Mouse (Mus musculus) embryonic facial prominence, embryonic 15.5 days (tissue): Measurements from ENCODE around the gene BC030870. TPM values are rescaled to one million over a fixed set of nuclear protein-coding genes. Genes with fewer than 3 reads are reported as not detected.

Experiments
- ATAC-seq: fragments of 200-750 bp; cut with Nextera tagmentation; 2 replicates; pipeline ENCODE4 v1.8.0; 2017; ENCODE audit warnings: low read depth, moderate TSS enrichment; ENCODE audit not compliant: insufficient number of reproducible peaks, low FRiP score, low TSS enrichment
- H3K27ac ChIP-seq: fragments of 300-500 bp; sonication (generic); replicated peaks from 2 replicates; pipeline ENCODE4 v1.5.1; 2015; ENCODE audit warnings: mild to moderate bottlenecking, inconsistent platforms
- H3K27me3 ChIP-seq: fragments of 300-500 bp; sonication (generic); 2 replicates; pipeline ENCODE4 v1.6.1; 2015; ENCODE audit warnings: inconsistent platforms
- H3K36me3 ChIP-seq: fragments of 300-500 bp; sonication (generic); 2 replicates; pipeline ENCODE4 v1.6.1; 2015; ENCODE audit warnings: mild to moderate bottlenecking, inconsistent platforms
- H3K4me1 ChIP-seq: fragments of 300-500 bp; sonication (generic); 2 replicates; pipeline ENCODE4 v1.6.1; 2015; ENCODE audit warnings: inconsistent platforms
- H3K4me2 ChIP-seq: fragments of 300-500 bp; sonication (generic); replicated peaks from 2 replicates; pipeline ENCODE4 v1.6.1; 2015; ENCODE audit warnings: mild to moderate bottlenecking, inconsistent platforms
- H3K4me3 ChIP-seq: fragments of 300-500 bp; sonication (generic); replicated peaks from 2 replicates; pipeline ENCODE4 v1.5.1; 2015; ENCODE audit warnings: mild to moderate bottlenecking, inconsistent platforms
- H3K9ac ChIP-seq: fragments of 300-500 bp; sonication (generic); 2 replicates; pipeline ENCODE4 v1.6.1; 2015; ENCODE audit warnings: inconsistent platforms
- H3K9me3 ChIP-seq: fragments of 300-500 bp; sonication (generic); replicated peaks from 2 replicates; pipeline ENCODE4 v1.6.1; 2016; ENCODE audit warnings: inconsistent platforms
- WGBS: fragments of 180-500 bp; shearing (Covaris S2); methylation state at CpG from one replicate; pipeline ENCODE4 v1.1.7; 2015; 5-methylcytosine and 5-hydroxymethylcytosine counted together
- polyA plus RNA-seq: library from polyadenylated mRNA; unstranded; fragments of >200 nt; fragmentation: Nextera tagmentation; extraction: Ambion mirVana; gene quantifications from 2 replicates; pipeline ENCODE4 v1.2.1, GENCODE M21; 2015

The BC030870 gene
- polyA plus RNA-seq, 1 experiment from 2014 or later: 0.11 TPM

GRCm38 (mm10) chr8:65108936-65109335 is 20.4 kb downstream of the BC030870 start:
- H3K27ac ChIP-seq: no peak overlapping the region
- no peak for ATAC-seq
- H3K4me3 ChIP-seq: no peak overlapping the region
- H3K9ac ChIP-seq: no peak overlapping the region
- 63% methylated on average over 6 of the region's 6 CpGs for WGBS
- H3K36me3 ChIP-seq: no peaks in the 10 kb centered on the region
- H3K27me3 ChIP-seq: no peaks in the 10 kb centered on the region
- no peaks in the 10 kb centered on the region for H3K9me3 ChIP-seq
- H3K4me1 ChIP-seq: no peaks in the 10 kb centered on the region
- H3K4me2 ChIP-seq: no peak overlapping the region

- Histone ChIP-seq H3K4me3 (no peak overlapping the region), H3K36me3 (no peaks in the 10 kb centered on the region), H3K9me3 (no peaks in the 10 kb centered on the region), H3K27ac (no peak overlapping the region), H3K4me1 (no peaks in the 10 kb centered on the region), H3K9ac (no peak overlapping the region), H3K4me2 (no peak overlapping the region), H3K27me3 (no peaks in the 10 kb centered on the region)
- ATAC-seq: no peak
- WGBS: 90% methylated on average over 25 of the region's 25 CpGs
Measured at GRCm38 (mm10) chr8:65107936-65108718, 21.2 kb downstream of the BC030870 start.

- Histone ChIP-seq H3K9me3 (no peaks in the 10 kb centered on the region), H3K27ac (no peak overlapping the region), H3K4me3 (no peak overlapping the region), H3K4me1 (no peaks in the 10 kb centered on the region), H3K4me2 (no peak overlapping the region), H3K9ac (no peak overlapping the region), H3K36me3 (no peaks in the 10 kb centered on the region), H3K27me3 (no peaks in the 10 kb centered on the region)
- WGBS: 58% methylated on average over 4 of the region's 4 CpGs
- no peak for ATAC-seq
Measured at GRCm38 (mm10) chr8:65104041-65104440, 25.3 kb downstream of the BC030870 start.

- 77% methylated on average over 7 of the region's 7 CpGs for WGBS
- Histone ChIP-seq H3K36me3 (no peaks in the 10 kb centered on the region), H3K9ac (no peak overlapping the region), H3K4me2 (no peak overlapping the region), H3K27ac (no peak overlapping the region), H3K4me3 (no peak overlapping the region), H3K4me1 (no peaks in the 10 kb centered on the region), H3K27me3 (no peaks in the 10 kb centered on the region), H3K9me3 (no peaks in the 10 kb centered on the region)
- ATAC-seq: no peak
Measured at GRCm38 (mm10) chr8:65103632-65104031, 25.7 kb downstream of the BC030870 start.

GRCm38 (mm10) chr8:65099735-65100134 is 29.6 kb downstream of the BC030870 start:
- H3K9ac ChIP-seq: no peak overlapping the region
- no peak overlapping the region for H3K4me2 ChIP-seq
- 40% methylated on average over 3 of the region's 3 CpGs for WGBS
- H3K27me3 ChIP-seq: no peaks in the 10 kb centered on the region
- no peak for ATAC-seq
- no peaks in the 10 kb centered on the region for H3K4me1 ChIP-seq
- H3K4me3 ChIP-seq: no peak overlapping the region
- no peaks in the 10 kb centered on the region for H3K36me3 ChIP-seq
- H3K27ac ChIP-seq: no peak overlapping the region
- H3K9me3 ChIP-seq: no peaks in the 10 kb centered on the region

GRCm38 (mm10) chr8:65097760-65098415 is 31.5 kb downstream of the BC030870 start:
- H3K9ac ChIP-seq: no peak overlapping the region
- no peak overlapping the region for H3K4me3 ChIP-seq
- H3K4me1 ChIP-seq: no peaks in the 10 kb centered on the region
- H3K9me3 ChIP-seq: no peaks in the 10 kb centered on the region
- H3K27me3 ChIP-seq: no peaks in the 10 kb centered on the region
- H3K4me2 ChIP-seq: no peak overlapping the region
- H3K27ac ChIP-seq: no peak overlapping the region
- ATAC-seq: no peak
- 54% methylated on average over 7 of the region's 7 CpGs for WGBS
- H3K36me3 ChIP-seq: no peaks in the 10 kb centered on the region

- no peak for ATAC-seq
- Histone ChIP-seq H3K36me3 (no peaks in the 10 kb centered on the region), H3K9ac (no peak overlapping the region), H3K4me3 (no peak overlapping the region), H3K27ac (no peak overlapping the region), H3K9me3 (no peaks in the 10 kb centered on the region), H3K4me1 (no peaks in the 10 kb centered on the region), H3K4me2 (no peak overlapping the region), H3K27me3 (no peaks in the 10 kb centered on the region)
- 80% methylated on average over 7 of the region's 7 CpGs for WGBS
Measured at GRCm38 (mm10) chr8:65089781-65090180, 39.6 kb downstream of the BC030870 start.

- WGBS: 75% methylated on average over 12 of the region's 12 CpGs
- no peak for ATAC-seq
- no peaks in the 10 kb centered on the region for H3K27me3 ChIP-seq
Measured at GRCm38 (mm10) chr8:65088120-65088519, 41.2 kb downstream of the BC030870 start.

GRCm38 (mm10) chr8:65087711-65088110 is 41.7 kb downstream of the BC030870 start:
- 54% methylated on average over 8 of the region's 8 CpGs for whole genome bisulfite sequencing
- no peaks in the 10 kb centered on the region for H3K27me3 ChIP-seq
- no peak overlapping the region for H3K4me2 ChIP-seq
- H3K9me3 ChIP-seq: no peaks in the 10 kb centered on the region
- no peaks in the 10 kb centered on the region for H3K36me3 ChIP-seq
- no peak overlapping the region for H3K4me3 ChIP-seq
- H3K27ac ChIP-seq: no peak overlapping the region
- H3K4me1 ChIP-seq: no peaks in the 10 kb centered on the region
- ATAC-seq: no peak
- H3K9ac ChIP-seq: no peak overlapping the region

More at GRCm38 (mm10) chr8:65088120-65088519, 41.2 kb downstream of the BC030870 start:
- Histone ChIP-seq H3K9ac (no peak overlapping the region), H3K4me2 (no peak overlapping the region), H3K27ac (no peak overlapping the region), H3K4me1 (no peaks in the 10 kb centered on the region), H3K36me3 (no peaks in the 10 kb centered on the region), H3K9me3 (no peaks in the 10 kb centered on the region), H3K4me3 (no peak overlapping the region)

GRCm38 (mm10) chr8:65085680-65086079 is 43.7 kb downstream of the BC030870 start:
- no peak overlapping the region for H3K4me2 ChIP-seq

GRCm38 (mm10) chr8:65080731-65081130 is 48.6 kb downstream of the BC030870 start:
- H3K4me2 ChIP-seq: no peak overlapping the region
- H3K4me3 ChIP-seq: no peak overlapping the region
- H3K27ac ChIP-seq: no peak overlapping the region
- 48% methylated on average over 9 of the region's 9 CpGs for WGBS
- H3K9ac ChIP-seq: no peak overlapping the region
- no peaks in the 10 kb centered on the region for H3K27me3 ChIP-seq
- H3K4me1 ChIP-seq: no peaks in the 10 kb centered on the region
- H3K9me3 ChIP-seq: no peaks in the 10 kb centered on the region
- H3K36me3 ChIP-seq: no peaks in the 10 kb centered on the region
- no peak for ATAC-seq

More at GRCm38 (mm10) chr8:65085680-65086079, 43.7 kb downstream of the BC030870 start:
- no peak for ATAC-seq
- Histone ChIP-seq H3K9ac (no peak overlapping the region), H3K36me3 (no peaks in the 10 kb centered on the region), H3K4me1 (no peaks in the 10 kb centered on the region), H3K4me3 (no peak overlapping the region), H3K27ac (no peak overlapping the region), H3K9me3 (no peaks in the 10 kb centered on the region), H3K27me3 (no peaks in the 10 kb centered on the region)
- 70% methylated on average over 2 of the region's 2 CpGs for WGBS
